9 mouse cellular contexts compared by ENCODE assay signal in the genomic region with DNA sequence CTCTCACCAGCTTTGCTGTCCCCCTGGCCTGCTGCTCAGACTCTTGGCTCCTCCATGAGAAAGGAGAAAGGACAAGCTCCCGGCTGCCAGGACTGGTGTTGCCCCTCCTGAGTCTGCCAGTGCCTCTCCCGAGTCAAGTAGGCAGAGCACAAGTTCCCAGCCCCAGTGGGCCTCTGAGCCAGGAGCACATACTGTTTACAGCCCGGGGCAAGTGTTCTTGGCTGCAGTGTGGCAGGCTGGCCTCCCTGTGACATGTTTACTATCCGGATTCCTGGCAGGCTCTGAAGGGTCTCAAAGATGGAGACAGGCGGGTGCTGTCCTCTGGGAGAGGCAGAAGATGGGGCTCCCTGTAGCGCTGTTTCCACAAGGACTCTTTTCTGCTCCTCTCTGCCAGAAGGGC. TPM values are rescaled to one million over a fixed set of nuclear protein-coding genes. Genes with fewer than 3 reads are reported as not detected.
DNase-seq lines count a peak whose midpoint lies in the region; ATAC-seq and TF ChIP-seq lines count a peak whose summit lies in the region.
"Had no signal": no experiment of that assay in that cellular context is flagged by ENCODE, and none has a peak within 500 bp of the region (broad histone marks: within the 10 kb centered on the region; RNA-seq: fewer than 3 reads in every experiment).

No protein-coding gene starts in this region.

- no peaks in the 10 kb centered on the region for H3K36me3 ChIP-seq in neural tube, embryonic 12.5 days
- H3K36me3 ChIP-seq in kidney, adult 2 months (ENCODE audit: control insufficient read depth, insufficient read depth, low read length), result no peaks in the 10 kb centered on the region

- no peak for ATAC-seq in neural tube, embryonic 12.5 days (ENCODE audit: low FRiP score, low read depth)
- no peak for ATAC-seq in frontal cortex, adult (ENCODE audit: low TSS enrichment)
- ATAC-seq in activated CD4-positive, CD25-positive, alpha-beta regulatory T cell, adult 4 months, result no peak

- H3K9ac ChIP-seq in neural tube, embryonic 12.5 days, result 0 out of 2 replicates have a peak overlapping the region, but pooled peaks have one; percentile 8

- TF ChIP-seq CTCF in kidney, adult 2 months (conservative IDR thresholded peaks at IDR 0.05; ENCODE audit: insufficient read depth, insufficient read length, low read depth, low read length), result no peak

- 43% methylated on average over 6 of the region's 6 CpGs for WGBS in neural tube, embryonic 12.5 days
- WGBS in kidney, adult 2 months, result 56% methylated on average over 6 of the region's 6 CpGs

- intact Hi-C loops in heart, postnatal 10 days (cut with DNase I), result no loop called here

- H3K4me1 ChIP-seq in neural tube, embryonic 12.5 days, result peaks cover 38% of the 10 kb centered on the region
- H3K4me1 ChIP-seq in kidney, adult 2 months (ENCODE audit: control insufficient read depth, insufficient read depth, low read length), result no peaks in the 10 kb centered on the region

- H3K4me2 ChIP-seq in neural tube, embryonic 12.5 days (replicated peaks), result no peak overlapping the region

- DNase-seq in neural tube, embryonic 10.5 days (ENCODE audit: extremely low spot score, low spot score), result no peak
- DNase-seq in heart, postnatal 10 days, result peak; percentile 31 to 68
- peak; percentile 72 for DNase-seq in lung, postnatal 10 days
- DNase-seq in natural killer cell, adult 2 months (ENCODE audit: low spot score in 2 of 2), result no peak
- no peak for DNase-seq in kidney, adult 2 months
- DNase-seq: adrenal gland, adult 8-10 months had no signal

- H3K9me3 ChIP-seq in neural tube, embryonic 12.5 days, result no peaks in the 10 kb centered on the region

- H3K4me3 ChIP-seq in neural tube, embryonic 12.5 days, result no peak overlapping the region
- H3K4me3 ChIP-seq in kidney, adult 2 months (ENCODE audit: insufficient read depth, low read depth, low read length), result no peak overlapping the region

- H3K27me3 ChIP-seq in neural tube, embryonic 12.5 days (replicated peaks), result no peaks in the 10 kb centered on the region
- no peaks in the 10 kb centered on the region for H3K27me3 ChIP-seq in kidney, adult 2 months (replicated peaks; ENCODE audit: control insufficient read depth, insufficient read depth, low read length)

- no peak overlapping the region; the same call in 1 of the 2 replicates for H3K27ac ChIP-seq in neural tube, embryonic 12.5 days
- no peak overlapping the region for H3K27ac ChIP-seq in kidney, adult 2 months (ENCODE audit: insufficient read depth, low read depth, low read length)

- no peak for TF ChIP-seq POLR2A in kidney, adult 2 months (IDR thresholded peaks at IDR 0.05; ENCODE audit: low read depth, low read length)

RNA-seq across cellular contexts. Expression of a gene that starts 28.7 kb away (rescaled TPM):
- 26.0 and 30.5 TPM in 2 replicates for polyA plus RNA-seq in neural tube, embryonic 12.5 days (2016; fragmentation: Nextera tagmentation; extraction: Ambion mirVana)
- total RNA-seq in heart, postnatal 10 days (2021), result 10 to 100 TPM; 32.6 to 34.6 TPM
- 14.8 and 15.6 TPM in 2 replicates for polyA plus RNA-seq in kidney, adult 2 months (2012; rRNA removed)
- 1 to 10 TPM; 2.9 to 4.1 TPM for polyA plus RNA-seq in activated CD4-positive, CD25-positive, alpha-beta regulatory T cell, adult 4 months (2017; shearing (Covaris generic))

Comparison
In these comparisons a context has a peak if more than half of its experiments do, and no peak if none do; other contexts are left out.
1. DNase-seq: peak in heart, postnatal 10 days (2 of 2) and lung, postnatal 10 days (single experiment); none in neural tube, embryonic 10.5 days (single experiment), natural killer cell, adult 2 months (0 of 2) and kidney, adult 2 months (single experiment).